Mouse (Mus musculus) thymus, postnatal 0 days (tissue): ENCODE measurements around the gene Cmtm6. TPM values are rescaled to one million over a fixed set of nuclear protein-coding genes. Genes with fewer than 3 reads are reported as not detected.

Experiments
- DNase-seq: peaks from one replicate; pipeline ENCODE4 v3.0.0-alpha.2; 2015; ENCODE audit warnings: low spot score
- polyA plus RNA-seq: library from polyadenylated mRNA; unstranded; fragments of >200 nt; fragmentation: Nextera tagmentation; extraction: Ambion mirVana; gene quantifications from 2 replicates; pipeline ENCODE4 v1.2.1, GENCODE M21; 2015

The Cmtm6 gene
- polyA plus RNA-seq, 1 experiment from 2014 or later = 93.4 TPM

GRCm38 (mm10) chr9:114729911-114730805 lies 758 bp upstream of the Cmtm6 start:
- DNase-seq = peak; percentile 41

DNA sequence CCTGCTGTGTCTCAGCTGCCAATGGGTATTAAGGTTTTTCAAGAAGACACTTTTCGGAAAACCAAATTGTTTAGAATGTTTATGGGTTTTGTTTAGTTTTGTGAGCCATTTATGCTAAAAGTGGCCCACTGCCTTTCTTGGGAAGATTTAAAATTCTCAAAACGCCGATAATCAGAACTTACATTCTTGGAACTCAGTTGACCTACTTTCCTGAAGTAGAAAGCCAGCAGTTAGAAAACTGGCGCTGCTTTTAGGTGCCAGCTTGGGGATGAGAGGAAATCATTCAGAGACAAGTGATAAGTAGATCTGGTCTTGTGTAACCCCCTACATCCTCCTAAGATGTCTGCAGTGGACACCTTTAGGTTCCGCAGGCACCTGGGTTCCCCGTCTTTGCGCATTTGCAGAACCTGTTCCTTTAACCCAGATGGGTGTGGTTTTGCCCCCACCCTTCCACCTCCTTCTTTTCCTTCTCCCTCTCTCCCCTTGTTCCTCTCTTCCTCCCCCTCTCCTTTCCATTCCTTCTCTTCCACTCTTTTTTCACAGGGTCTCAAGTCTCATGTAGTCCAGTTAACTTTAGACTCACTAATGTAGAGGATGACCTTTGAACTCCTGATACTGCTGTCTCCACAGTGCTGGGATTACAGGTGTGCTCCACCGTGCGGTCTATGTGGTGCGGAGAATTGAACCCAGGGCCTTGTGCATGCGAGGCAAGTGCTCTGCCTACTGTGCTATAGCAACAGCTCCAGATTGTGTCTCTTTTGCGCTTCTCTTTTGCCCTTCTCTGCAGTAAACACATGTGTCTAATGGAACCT lies 1.2 kb downstream of the Cmtm6 start:
- DNase-seq = peak; percentile 56

GRCm38 (mm10) chr9:114733238-114733637 lies 2.3 kb downstream of the Cmtm6 start:
- no peak for DNase-seq

DNA sequence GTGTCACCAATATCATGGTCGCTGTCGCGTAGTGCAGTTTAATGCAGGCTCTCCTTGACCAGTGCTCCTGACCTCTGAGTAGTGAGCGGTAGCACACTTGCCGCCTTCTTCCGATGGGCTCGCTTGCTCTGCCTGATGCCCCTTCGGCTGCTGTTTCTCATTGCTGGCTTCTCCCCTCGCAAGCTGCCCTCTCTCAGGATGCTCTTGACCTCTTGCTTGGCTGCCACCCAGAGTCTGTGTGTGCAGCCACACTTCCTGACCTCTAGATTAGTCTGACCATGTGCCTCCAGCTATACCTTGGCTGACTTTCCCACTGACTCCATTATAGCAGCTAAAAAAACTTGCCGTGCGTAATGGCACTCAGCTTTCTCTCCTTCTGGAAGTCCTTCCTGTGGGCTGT lies 5.5 kb downstream of the Cmtm6 start:
- no peak for DNase-seq

- DNase-seq = no peak
These were observed 9.4 kb downstream of the Cmtm6 start for GRCm38 (mm10) chr9:114740336-114740735.

DNA sequence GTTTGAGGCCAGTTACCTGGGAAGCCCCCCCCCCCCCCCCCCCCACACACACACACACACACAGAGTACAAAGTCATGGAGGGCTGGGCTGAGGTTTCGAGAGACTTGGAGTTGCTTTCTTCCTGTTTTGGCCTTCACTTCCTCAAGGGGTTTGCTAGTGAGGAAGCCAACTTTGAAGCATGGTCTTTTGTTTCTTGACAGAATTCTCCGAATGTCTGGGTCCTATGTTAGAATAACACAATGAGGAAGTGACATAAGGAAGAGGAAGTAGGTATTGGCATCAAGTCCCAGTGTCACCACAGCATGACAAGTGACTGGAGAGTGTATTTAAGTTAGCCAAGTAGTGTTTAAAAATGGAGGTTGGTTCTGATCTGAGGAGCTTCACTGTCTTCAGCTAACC lies 11.8 kb downstream of the Cmtm6 start:
- peak; percentile 62 for DNase-seq

- DNase-seq = no peak
These were observed 14.2 kb downstream of the Cmtm6 start for GRCm38 (mm10) chr9:114745163-114745562.

- no peak for DNase-seq
These were observed 14.7 kb downstream of the Cmtm6 start for GRCm38 (mm10) chr9:114745654-114746053.

- DNase-seq = no peak
These were observed 16.1 kb downstream of the Cmtm6 start for GRCm38 (mm10) chr9:114747012-114747411.

GRCm38 (mm10) chr9:114747466-114747865 lies 16.6 kb downstream of the Cmtm6 start:
- no peak for DNase-seq

GRCm38 (mm10) chr9:114751582-114751981 lies 20.7 kb downstream of the Cmtm6 start:
- DNase-seq = no peak

DNA sequence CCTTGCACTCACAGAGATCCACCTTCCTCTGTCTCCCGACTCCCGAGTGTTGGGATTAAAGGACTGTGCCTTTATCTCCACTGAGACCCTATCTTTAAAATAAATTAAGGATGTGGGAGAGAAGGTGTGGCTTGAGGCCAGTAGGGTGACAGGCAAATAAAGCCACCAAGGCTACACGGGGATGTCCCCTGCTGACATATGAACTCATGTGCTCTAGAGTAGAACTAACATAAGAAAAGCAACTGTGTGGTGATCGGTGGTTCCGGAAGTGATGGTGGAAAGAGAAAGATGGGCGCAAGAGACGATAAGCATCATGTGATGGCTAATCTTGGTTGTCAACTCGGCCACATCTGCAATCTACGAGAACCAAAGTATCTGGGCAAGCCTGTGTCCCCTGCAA lies 21.4 kb downstream of the Cmtm6 start:
- DNase-seq = no peak

DNA sequence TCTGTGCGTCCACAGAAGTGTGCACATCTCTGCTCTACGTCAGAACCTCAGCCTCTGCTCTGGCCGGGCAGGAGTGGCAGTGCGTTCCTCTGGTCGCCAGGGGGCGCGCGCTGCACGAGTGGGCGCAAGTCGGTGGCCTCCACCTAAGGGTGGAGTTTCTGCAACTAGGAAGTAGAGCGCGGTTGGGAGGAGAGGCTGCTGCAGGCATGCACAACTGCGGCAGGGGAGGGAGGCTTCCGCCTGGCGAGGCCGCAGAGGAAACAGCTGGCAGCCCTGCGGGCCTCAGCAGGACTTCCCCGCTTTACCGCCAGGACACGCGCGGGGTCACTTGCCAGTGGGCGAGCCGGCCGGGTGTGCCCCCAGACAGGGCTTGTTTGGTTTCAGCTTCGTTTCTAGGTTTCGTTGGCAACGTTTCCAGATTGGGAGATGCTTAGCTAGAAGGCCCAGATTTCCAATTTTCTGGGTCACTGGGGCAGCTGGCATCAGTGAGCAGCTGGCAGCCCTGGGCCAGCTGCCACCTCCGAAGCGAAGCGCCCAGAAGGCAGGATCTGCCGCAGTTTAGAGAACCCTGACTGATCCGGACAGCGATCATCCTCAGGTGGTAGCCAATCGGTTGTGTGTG lies 22.1 kb downstream of the Cmtm6 start:
- DNase-seq = peak; percentile 96

GRCm38 (mm10) chr9:114758272-114758671 lies 27.4 kb downstream of the Cmtm6 start:
- peak; percentile 48 for DNase-seq

GRCm38 (mm10) chr9:114758801-114759200 lies 27.9 kb downstream of the Cmtm6 start:
- no peak for DNase-seq

DNA sequence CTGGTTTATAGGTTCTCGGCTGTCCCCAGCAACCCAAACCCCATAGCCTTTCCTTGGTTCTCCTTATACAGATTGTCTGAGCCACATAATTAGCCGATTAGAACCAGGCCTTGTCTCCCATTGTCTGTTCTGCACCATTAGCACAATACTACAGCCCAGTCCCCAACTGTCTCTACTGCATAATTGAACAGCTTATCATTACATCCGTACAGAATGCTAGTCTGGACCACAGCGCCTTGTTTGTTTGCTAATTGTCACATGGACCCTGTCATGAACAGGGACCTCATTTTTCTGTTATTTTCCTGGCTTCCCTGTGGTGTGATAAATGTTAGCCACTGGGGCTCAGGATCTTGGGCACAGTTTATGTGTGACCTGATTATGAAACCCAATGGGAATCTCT lies 29.0 kb downstream of the Cmtm6 start:
- no peak for DNase-seq

DNA sequence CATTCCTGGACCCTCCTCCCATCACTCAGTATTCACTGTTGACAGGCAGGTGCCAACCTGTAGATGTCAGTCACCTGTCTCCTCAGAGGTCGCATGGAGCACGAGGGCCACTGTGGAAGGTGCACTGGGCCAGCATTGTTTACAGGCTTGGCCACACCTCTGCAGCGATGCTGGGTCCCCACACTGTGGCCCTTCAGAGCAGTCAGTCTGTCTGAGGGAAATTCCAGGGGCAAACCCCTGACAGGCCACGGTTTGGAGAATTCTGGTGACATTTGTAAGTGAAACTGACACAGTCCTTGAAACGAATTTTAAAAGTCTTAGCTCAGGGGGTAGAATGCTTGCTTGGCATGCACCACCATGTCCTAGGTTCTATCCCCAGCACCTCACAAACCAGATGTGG lies 29.4 kb downstream of the Cmtm6 start:
- no peak for DNase-seq

DNA sequence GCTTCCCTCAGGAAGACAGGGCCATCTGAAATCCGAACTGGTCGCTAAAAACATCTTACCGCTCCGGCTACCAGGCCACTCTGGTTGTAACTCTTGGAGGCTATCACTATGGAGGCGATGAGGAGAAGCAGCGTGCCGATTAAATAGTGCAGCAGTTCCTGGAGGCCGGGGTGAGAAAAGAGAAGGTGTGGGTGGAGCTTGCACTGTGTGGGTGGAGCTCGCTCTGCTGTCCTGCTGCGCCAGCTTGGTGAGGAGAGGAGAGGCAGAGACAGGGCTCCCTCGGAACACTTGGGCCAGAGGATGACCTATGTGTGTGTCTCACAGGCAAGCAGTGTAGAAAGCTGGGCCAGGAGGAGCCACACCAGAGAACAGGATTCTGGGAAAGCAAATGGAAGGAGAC lies 30.9 kb downstream of the Cmtm6 start:
- no peak for DNase-seq

DNA sequence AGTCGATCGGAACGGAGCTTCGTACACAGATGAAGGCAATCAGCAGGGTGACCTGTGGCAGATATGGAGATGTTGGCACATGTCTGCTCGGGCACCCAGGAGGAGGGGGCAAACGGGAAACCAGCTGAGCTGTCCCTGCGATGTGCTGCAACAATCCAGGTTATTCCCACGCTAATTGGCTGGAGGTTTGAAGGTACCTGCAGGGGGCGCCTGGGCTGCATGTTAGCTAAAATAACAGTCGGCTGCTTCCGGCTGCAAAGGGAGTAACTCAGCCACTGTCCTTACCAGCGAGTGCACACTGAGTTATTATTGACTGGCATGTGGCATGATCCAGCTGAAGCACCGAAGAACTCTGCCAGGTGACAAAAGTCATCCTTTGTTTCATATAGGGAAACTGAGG lies 32.4 kb downstream of the Cmtm6 start:
- DNase-seq = peak; percentile 62

DNA sequence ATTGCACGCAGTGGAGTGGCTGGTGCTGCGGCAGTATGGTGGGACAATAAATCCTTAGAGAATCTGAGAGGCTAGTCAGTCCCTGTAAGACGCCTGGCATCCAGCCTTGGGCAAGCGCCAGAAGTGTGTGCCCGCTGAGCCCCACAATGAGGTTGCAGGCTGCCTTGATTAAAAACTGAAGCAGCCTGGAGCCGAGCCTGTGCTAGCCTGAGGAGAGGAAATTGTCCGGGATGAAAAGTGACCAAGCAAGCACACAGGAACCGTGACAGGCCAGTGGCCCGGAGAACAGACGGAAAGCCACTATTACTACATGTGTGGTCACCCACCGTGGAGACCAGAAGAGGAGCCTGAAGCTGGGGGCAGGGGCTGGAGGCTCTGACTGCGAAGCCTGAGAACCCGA lies 36.1 kb downstream of the Cmtm6 start:
- no peak for DNase-seq

GRCm38 (mm10) chr9:114767507-114767906 lies 36.6 kb downstream of the Cmtm6 start:
- no peak for DNase-seq

- no peak for DNase-seq
These were observed 37.1 kb downstream of the Cmtm6 start for GRCm38 (mm10) chr9:114768066-114768465.
